Mouse (Mus musculus) bone marrow, adult 2 months (tissue): ENCODE data around the gene Metap1d.

Experiments
- CTCF ChIP-seq: fragments of 200-500 bp; IDR thresholded peaks from 2 replicates; pipeline ENCODE4 v1.5.1; 2011; ENCODE audit warnings: low read length, control low read depth; ENCODE audit not compliant: control insufficient read depth, insufficient read depth
- POLR2A ChIP-seq: fragments of 200-500 bp; IDR thresholded peaks from 2 replicates; pipeline ENCODE4 v1.6.1; 2011; ENCODE audit warnings: low read depth, mild to moderate bottlenecking, control low read depth, low read length, borderline replicate concordance; ENCODE audit not compliant: control insufficient read depth

DNA sequence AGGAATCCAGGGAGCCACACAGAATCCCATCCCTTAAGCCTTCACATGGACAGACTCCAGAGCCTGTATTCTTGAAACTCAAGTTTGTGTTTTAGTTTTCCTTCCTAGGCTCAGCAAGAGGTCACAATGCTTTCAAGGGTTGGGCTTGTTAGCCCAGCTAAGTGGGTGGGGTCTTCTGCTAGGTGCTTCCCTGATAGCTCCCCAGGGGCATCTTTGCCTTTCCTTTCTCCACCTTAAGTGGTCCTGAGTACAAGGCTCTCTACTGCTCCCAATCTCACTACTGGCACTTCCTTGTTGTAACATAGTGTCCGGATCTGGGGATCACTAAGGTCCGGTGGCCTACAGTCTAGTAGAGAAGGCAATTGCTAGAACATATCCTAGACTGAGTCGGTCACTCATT, 97.3 kb downstream of the Metap1d start:
- TF ChIP-seq CTCF: no peak
- TF ChIP-seq POLR2A: no peak
